Mouse (Mus musculus): ENCODE measurements around the gene Plppr4.

Plppr4 gene

GRCm38 (mm10) chr3:117304037-117304436 lies 56.6 kb downstream of the Plppr4 start:
- in situ Hi-C loops (cut with MboI; ENCODE audit: low pct_unique_long_range_greater_than_20kb in 1 of 2, low sequenced_read_pairs in 2 of 2, unreplicated experiment in 1 of 2): no loop called here

GRCm38 (mm10) chr3:117300735-117301271 lies 59.9 kb downstream of the Plppr4 start:
- in situ Hi-C loops (cut with MboI; ENCODE audit: low pct_unique_long_range_greater_than_20kb in 1 of 2, low sequenced_read_pairs in 2 of 2, unreplicated experiment in 1 of 2): no loop called here

GRCm38 (mm10) chr3:117297735-117298134 lies 62.9 kb downstream of the Plppr4 start:
- in situ Hi-C loops (cut with MboI; ENCODE audit: low pct_unique_long_range_greater_than_20kb in 1 of 2, low sequenced_read_pairs in 2 of 2, unreplicated experiment in 1 of 2): no loop called here

- in situ Hi-C loops (cut with MboI; ENCODE audit: low pct_unique_long_range_greater_than_20kb in 1 of 2, low sequenced_read_pairs in 2 of 2, unreplicated experiment in 1 of 2): no loop called here
Observed at GRCm38 (mm10) chr3:117294308-117294925, 66.3 kb downstream of the Plppr4 start.

Measured in mouse embryonic stem cell (cell line).